Mouse (Mus musculus) left cerebral cortex, postnatal 14 days (tissue): Measurements from ENCODE around the gene Sgpl1. TPM values are rescaled to one million over a fixed set of nuclear protein-coding genes. Genes with fewer than 3 reads are reported as not detected.

ENCODE experiments used
- DNase-seq, 2 experiments: peaks; one replicate each; pipeline ENCODE4 v3.0.0; 2021 to 2022; ENCODE audit warnings: low spot score in 2 of 2, mixed read lengths in 1 of 2
- intact Hi-C: fragments of 180-260 bp; cut with DNase I; formaldehyde crosslinking; loops from one replicate; pipeline ENCODE4 v1.15.1; 2025
- long read RNA-seq, 2 experiments: library from polyadenylated mRNA; stranded (forward); transcript quantifications; one replicate each; pipeline ENCODE4 v2.0.0; 2021
- total RNA-seq, 2 experiments: library from RNA; stranded (reverse); gene quantifications; 2 replicates each; pipeline ENCODE4 v1.2.3; 2021

The Sgpl1 gene
- 10 to 100 TPM; 21.8 to 24.3 TPM for total RNA-seq
- long read RNA-seq, experiment 1, full-length matches to known transcripts, result 20 of 29 reads
- long read RNA-seq, experiment 1, partial matches to known transcripts, result 1 of 29 reads
- long read RNA-seq, experiment 1, other reads (novel, unspliced or antisense), result 8 of 29 reads
- long read RNA-seq, experiment 2, full-length matches to known transcripts, result 21 of 25 reads
- long read RNA-seq, experiment 2, partial matches to known transcripts, result 1 of 25 reads
- long read RNA-seq, experiment 2, other reads (novel, unspliced or antisense), result 3 of 25 reads

DNA sequence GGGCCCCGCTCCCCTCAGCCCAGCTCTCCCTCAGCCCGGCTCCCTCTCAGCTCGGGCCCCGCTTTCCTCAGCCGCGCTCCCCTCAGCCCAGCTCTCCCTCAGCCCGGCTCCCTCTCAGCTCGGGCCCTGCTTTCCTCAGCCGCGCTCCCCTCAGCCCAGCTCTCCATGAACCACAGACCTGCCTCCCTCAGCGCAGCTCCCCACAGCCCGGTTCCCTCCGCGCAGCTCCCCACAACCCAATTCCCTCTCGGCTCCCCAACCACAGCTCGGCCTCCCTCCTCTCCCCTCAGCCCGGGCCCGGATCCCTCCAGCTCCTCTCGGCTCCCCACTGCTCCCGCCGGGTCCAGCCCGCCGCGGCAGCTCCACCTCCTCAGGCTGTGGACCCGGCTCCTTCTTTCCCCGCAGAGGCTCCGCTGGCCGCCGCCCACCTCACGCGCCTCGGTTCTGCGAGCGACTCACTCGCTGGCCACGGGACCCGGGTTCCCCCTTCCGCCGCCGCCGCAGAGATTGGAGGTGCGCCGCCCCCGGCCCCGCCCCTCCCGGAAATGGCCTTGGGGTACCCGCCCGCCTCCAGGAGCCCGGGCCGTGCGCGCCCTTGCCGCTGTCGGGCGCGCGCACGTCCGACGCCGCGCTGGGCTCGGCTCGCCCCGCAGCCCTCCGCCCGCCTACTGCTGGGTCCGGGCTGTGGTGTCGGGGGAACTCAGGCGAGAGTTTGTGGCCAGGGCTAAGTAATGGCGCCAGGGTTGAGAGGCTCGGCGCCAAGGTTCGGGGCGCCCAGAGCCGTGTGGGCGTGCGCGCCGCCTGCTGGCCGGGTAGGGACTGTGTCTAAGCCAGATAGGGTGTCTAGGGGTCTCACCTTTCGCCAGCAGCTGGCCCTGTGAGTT lies at the start of gene Sgpl1:
Gene Sgpl1, minus strand, starts transcription at position 547 of the 884 bp plus-strand sequence.
- DNase-seq, result peak; percentile 89 to 91
- intact Hi-C loops, result no loop called here

DNA sequence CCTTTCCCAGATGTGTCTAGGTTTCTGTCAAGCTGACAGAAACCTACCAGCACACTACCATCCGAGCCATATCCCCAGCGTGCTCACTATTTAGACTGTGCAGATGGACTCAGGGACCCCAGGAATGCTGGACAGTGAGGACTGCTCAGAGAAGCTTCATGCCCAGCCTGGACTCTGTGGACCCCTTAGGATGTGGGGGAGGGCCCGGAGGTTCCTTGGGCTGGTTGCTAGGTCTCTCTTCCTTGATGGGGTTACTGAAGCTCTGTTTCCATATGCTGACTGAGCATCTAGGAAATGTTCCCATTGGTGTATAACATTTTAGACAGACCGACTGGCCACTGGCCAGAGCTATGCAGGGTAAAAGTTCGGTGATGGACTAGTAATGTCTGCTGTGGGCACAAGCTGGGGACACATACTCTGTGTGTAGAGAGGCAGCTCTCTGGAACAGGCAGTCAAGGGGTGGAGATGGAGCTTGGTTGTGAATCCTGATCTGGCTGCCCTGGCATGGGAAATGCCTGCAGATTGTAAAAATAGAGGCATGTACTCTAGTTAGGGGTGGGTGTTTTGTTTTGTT lies 48.3 kb upstream of the Sgpl1 start:
- intact Hi-C loops, result loop anchor here (5.0 kb wide), 1 partner anchor 206 kb away; no protein-coding TSS in a partner anchor
- no peak for DNase-seq

DNA sequence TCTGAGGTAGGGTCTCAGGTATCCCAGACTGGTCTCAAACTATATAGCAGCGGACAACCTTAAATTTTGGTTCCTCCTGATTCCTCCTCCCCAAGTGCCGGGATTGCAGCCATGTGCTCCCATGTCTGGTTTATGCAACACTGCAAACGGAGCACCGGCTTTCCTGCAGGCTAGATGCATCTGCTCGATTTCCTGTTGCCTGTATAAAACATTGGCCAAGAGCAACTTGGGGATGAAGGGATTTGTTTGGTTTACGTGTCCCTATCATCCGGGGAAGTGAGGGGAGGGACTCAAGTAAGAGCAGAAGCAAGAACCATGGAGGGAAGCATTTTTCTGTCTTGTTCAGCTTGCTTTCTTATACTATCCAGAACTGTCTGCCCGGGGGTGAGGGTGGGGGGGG lies 47.7 kb upstream of the Sgpl1 start:
- no peak for DNase-seq
- intact Hi-C loops, result loop anchor here (5.0 kb wide), 1 partner anchor 207 kb away; no protein-coding TSS in a partner anchor

DNA sequence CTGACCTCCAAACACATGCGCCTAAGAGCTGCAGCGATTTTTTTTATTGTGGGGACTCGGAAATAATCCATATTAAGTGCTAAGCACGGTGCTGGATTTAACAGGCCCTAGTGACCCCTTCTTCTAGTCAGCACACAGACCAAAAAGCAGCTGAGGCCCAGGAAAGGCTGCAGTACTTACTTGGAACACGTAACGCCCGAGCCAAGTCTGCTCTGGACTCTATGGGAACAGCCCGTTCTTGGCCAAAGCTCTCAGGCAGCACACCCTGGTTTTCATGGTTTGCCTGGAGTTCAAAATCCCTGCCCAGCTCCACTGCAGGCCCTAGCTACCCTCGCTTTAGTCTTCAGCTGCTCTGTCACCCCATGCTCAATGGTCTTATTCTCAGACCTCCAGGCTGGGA lies 47.1 kb upstream of the Sgpl1 start:
- intact Hi-C loops, result loop anchor here (5.0 kb wide), 1 partner anchor 208 kb away; no protein-coding TSS in a partner anchor

DNA sequence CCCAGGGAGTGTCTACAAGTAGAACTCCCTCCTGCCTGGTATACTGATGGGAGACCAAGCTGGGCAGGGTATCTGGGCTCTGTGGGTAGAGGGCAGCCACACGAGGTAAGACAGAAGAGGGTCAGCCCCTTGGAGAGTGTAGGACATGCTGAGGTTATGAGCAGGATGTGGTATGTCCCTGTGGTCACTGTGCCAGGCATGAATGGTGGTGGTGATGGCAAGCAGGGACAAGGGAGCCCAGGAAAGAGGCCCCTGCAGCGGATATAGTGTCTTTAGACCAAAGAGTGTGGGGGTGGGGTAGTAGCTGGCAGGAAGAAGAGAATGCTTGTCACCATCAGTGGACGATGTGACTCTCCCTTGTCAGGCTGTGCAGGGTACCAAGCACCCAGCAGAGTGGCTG lies 40.5 kb upstream of the Sgpl1 start:
- intact Hi-C loops, result no loop called here
- DNase-seq, result no peak

More for the DNA sequence above, 47.1 kb upstream of the Sgpl1 start:
- DNase-seq, result no peak

DNA sequence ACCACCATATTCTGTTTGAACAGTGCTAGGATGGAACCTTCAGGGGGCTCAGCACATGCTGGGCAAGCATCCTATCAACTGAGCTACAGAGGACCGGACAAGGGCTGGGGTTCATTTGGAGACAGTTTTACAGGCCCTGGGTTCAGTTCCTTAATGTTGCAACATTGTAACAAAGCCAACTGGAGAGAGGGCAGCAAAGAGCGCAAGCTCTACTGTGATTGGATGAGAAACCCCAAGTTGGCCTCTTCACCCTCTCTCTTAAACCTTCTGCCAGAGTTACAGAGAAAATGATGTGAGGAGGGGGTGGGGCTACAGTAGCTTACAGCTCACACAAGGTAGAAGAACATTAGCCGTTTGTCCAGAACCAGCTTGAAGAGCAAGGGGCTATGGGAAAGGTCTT lies 39.5 kb upstream of the Sgpl1 start:
- intact Hi-C loops, result no loop called here
- DNase-seq, result no peak

DNA sequence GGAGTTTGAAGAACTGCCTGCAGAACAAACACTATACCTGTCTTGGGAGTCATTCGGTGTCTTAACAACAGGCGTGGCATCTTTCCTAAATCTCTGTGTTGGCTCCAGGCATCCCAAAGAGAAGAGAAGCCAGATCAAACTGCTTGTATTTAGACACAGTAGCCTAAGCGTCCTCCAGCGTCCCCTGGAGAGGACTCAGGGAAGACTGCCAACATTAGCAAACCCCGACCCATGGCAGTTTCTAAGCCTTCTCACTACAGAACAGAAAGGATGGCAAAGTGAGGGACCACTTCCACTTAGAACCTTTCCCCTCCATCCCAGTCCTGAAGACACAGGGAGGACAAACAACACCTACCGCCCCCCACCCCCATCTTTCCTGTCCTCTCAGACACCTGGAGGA lies 32.4 kb upstream of the Sgpl1 start:
- intact Hi-C loops, result no loop called here
- no peak for DNase-seq

DNA sequence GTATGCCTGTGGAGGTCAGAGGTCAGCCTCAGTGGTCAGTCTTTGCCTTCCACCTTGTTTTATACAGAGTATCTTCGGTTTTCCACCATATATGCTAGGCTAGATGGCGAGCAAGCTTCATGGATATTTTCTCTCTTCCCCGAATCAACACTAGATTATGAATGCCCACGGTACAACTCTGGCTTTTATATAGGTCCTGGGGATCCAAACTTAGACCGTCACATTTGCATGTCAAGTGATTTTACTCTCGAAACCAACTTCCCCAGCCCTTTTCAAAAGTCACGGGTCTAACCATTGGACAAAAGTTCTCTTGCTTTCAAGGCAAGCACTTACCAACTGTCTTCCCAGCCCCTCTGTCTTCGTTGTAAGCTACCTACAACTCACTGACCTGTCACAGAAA lies 31.2 kb upstream of the Sgpl1 start:
- DNase-seq, result no peak
- intact Hi-C loops, result no loop called here

DNA sequence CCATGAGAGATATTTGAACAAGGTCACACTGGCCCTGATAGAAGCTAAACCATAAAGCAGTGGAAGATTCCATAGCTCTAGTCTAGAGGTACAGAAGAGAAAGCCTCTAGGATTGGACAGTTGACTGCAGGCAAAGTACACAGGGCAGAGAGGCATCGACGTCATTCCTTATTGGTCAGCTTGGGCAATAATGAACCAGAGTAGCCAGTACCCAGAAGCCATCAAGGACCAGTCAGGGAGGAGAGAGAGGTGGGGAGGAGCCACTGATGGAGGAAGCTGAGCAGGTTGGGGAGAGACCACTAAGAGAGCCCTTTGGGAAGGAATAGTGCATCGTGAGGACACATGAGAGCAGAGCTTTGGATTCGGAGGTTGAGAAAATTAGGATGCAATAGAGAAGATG lies 30.2 kb upstream of the Sgpl1 start:
- intact Hi-C loops, result no loop called here
- DNase-seq, result no peak

DNA sequence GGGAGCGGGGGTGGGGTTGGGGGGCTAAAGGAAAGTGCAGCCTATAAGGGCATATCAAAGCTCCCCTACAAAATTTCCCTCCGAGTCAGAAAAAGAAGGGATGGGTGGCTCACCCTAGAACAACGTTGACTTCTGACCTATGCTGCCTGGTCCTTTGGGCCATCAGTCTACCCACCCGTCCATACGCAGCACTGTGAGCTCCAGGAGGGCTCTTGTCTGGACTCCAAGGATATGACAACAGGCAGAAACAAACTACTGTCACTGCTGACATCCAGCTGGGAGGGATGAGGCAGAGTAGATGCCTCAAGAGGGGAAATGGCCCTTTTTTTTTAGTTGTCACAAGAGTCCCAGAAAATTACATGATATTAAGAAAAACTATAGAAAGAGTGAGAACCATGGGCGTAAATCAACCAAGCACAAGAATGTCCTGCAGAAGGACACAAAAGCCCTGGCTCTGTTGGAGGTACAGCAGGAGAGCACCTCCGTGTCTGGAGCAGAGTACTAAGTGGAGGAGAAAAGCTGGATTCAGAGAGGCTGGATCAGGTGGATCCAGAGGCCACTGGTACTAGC lies 28.8 kb upstream of the Sgpl1 start:
- no peak for DNase-seq
- intact Hi-C loops, result no loop called here

DNA sequence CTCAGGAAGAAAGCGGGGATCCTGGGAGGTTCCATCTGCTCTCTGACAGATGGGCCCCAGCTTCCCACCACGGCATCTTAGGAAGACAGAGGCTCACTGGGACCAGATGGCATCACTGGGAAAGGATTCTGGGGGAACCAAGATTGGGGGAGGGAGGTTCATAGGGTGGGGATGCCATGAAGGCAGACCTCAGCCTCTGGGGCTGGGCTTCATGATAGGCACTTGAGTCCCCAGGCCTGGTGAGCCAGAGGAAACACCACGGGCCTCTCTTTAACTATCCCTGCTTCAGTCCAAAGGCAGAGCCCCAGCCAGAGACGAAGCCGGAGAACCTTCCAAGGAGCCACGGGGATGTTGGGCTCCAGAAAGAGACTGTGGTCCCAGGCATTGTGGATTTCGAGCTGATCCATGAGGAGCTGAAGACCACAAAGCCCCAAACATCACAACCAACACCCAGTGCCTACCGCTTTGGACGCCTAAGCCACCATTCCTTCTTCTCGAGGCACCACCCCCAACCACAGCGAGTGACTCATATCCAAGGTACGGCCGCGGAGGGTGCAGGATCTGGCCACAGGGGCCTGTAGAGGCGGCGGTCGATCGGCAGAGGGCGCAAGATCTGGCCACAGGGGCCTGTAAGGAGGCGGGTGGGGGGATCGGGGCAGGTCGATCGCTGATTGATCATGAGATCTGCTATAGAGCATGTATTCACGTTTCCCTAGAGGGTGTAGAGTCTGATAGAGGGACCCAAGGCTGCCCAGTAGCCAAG lies 28.1 kb upstream of the Sgpl1 start:
- peak; percentile 24 to 25 for DNase-seq
- intact Hi-C loops, result no loop called here

DNA sequence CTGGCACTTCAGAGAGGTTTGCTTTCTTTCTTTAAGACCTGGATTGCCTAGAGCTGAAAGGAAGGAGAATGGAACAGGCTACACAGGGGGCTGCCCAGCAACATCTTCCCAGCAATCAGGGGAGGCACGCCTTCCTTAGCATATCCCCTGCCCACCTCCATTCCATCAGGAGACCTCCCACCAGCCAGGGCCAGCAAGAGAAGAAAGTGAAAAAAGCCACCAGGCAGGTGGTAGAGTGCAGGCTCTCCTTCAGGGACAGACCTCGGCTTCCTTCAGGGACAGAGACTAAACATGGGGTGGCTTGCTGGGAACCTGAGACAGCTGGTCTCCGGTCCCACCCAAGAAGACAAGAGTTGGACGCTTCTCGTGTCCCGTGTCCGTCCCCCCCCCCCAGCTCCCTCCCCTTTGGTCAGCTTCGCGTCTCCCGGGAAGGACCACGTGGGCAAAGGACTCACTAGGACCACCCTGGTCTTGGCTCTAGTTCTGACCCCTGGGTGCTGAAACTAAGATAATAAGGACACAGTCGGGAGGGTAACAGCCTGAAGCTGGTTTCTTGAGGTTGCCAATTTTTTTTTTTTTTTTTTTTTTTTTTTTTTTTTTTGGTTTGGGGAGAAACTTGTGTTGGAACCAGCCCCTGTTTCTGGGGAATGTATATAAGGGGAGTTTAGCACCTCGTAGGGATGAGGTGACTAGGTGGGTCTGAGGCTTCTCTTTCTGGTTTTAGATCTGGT lies 27.4 kb upstream of the Sgpl1 start:
- intact Hi-C loops, result no loop called here
- no peak for DNase-seq

DNA sequence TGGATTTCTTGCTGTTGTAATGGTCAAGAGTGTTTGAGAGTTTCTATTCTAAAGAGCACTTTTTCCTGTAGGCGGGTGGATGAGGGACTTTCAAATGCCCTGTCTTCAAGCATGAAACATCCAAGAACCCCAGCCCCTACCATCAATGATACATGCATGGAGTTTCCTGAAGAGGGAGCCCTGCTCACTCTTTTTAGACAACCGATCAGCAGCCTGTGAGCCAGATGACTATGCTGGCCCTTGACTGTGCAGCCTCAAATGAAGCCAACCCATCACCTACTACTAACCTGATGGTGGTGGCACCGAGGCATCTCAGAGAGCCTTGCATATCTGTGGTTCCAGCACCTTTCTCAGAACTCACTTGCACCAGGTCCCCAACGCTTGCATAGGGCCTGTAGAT lies 25.0 kb upstream of the Sgpl1 start:
- intact Hi-C loops, result no loop called here
- no peak for DNase-seq

DNA sequence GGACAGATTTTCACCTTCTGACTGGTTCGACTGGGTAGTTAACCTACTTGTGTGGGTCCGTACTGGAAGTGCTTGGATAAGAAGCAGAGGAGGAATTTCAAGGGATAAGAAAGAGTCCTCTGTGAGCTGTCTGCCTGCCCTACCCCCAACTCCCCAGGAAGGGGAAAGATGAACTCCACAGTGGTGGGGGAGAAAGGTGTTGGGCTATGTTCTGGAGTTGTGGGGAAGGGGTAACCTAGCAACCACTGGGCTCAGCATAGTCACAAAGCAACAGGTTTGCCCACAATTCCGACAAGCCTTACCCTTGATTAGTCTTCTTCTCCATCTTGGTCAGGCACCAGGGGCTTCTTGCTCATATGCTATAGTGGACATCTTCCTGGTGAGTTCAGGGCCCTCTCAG lies 24.2 kb upstream of the Sgpl1 start, which contains the start of gene Tbata:
Gene Tbata, plus strand, starts transcription at position 301 of the 400 bp plus-strand sequence.
- no peak for DNase-seq

DNA sequence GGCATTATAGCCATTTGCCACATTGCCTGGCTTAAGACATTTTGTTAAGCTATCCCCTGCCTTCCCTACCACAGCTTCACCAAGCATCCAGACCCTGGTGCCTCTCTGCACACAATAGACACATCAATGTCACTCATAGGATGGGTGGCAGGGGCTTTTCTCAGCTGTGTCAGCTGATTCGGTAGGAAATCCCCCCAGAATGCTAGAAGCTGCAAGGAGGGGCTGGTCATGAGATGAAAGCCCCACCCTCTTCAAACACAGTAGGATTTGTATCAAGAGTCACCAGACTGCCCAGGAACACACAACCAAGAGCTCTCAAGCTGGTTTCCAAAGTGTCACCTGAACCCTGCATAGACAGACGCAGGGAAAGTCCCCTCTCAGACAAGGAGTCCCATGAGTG lies 20.9 kb upstream of the Sgpl1 start:
- DNase-seq, result no peak
- intact Hi-C loops, result no loop called here

More for the DNA sequence above, 24.2 kb upstream of the Sgpl1 start, which contains the start of gene Tbata:
- intact Hi-C loops, result no loop called here

DNA sequence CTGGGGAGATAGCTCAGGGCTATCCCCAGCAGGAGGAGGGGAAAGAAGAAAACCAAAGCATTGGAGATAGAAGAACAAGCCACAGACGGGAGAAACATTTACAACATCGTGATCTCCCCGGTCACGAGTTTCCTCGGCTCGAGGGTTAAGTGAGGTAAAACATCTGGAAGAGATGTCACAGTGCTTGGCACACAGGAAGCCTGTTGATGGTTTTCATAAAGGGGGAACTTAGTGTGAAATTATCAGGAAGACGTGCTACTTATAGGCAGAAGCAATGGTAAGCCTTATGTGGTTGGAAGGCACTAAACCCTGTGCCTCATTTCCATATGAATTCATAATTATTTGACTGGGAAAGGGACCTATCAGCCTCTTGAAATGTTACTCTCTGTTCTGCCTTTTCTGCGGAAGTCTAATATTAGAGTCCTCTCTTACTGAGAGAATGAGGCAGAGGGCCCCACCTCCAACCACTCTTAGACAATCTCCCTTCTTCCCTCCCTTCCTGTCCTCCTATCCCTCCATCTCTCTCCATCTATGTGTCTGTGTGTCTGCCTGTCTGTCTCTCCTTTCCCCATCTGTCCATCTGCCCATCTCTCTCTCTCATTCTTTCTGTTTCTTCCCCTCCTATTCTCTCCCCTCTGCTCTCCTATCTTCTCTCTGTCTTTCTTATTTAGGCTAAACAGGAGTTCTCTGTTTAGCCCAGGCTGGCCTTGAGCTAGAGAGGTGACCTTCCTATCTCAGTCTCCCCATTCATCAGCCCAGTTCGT lies 20.0 kb upstream of the Sgpl1 start:
- DNase-seq, result no peak
- intact Hi-C loops, result no loop called here

DNA sequence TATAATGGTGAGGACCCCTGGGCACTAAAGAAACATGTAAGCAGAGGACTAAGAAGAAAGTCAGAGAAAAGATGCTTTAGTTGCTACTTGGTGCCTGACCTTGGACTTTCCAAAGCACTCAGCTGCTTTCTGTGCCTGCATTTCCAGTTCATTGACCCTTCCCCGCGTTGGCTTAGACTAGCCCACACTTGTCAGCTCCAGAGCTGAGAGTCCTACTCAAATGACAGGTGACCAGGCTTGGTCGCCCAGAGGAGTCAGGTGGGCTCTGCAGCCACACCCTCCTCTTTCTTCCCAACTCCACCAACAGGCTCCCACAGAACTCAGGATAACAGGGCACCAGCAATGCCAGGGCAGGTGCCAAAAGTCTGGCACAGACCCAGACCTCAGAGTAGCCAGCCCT lies 14.9 kb upstream of the Sgpl1 start:
- DNase-seq, result no peak
- intact Hi-C loops, result no loop called here

DNA sequence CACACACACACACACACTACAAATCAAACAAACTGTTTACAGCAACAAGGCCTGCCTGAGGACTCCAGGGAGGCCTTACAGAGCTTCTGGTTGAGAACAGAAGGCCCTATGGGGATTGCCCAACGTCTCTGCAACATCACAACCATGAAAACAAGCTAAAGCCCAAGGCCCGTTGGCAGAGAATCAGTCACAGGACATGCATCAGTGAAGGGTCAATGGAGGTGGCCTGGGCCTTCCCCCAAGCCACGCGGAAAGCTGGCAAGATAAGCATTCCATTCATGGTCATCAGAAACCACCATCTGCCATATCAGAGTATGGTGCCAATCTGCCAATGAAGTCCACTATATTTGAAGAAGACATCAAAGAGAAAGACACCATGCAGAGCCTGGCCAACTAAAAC lies 13.2 kb upstream of the Sgpl1 start:
- DNase-seq, result no peak
- intact Hi-C loops, result no loop called here
